Mouse (Mus musculus): Measurements from ENCODE around the gene H2al3.

GRCm38 (mm10) chrX:9875519-9875918, 26.0 kb downstream of the H2al3 start:
- no peak for TF ChIP-seq CTCF (IDR thresholded peaks at IDR 0.05; ENCODE audit: insufficient read depth, low read length)
- TF ChIP-seq POLR2A (IDR thresholded peaks at IDR 0.05; ENCODE audit: borderline replicate concordance, extremely low read depth, low read depth, low read length) = no peak
